Mouse (Mus musculus): ENCODE measurements around the gene Acsl1.

GRCm38 (mm10) chr8:46431921-46432320 lies 38.9 kb upstream of the Acsl1 start:
- no peak for TF ChIP-seq CTCF (conservative IDR thresholded peaks at IDR 0.05; ENCODE audit: low read length)
- no peak for TF ChIP-seq NANOG (IDR thresholded peaks at IDR 0.05; ENCODE audit: borderline replicate concordance, low read length)
- TF ChIP-seq POU5F1 (IDR thresholded peaks at IDR 0.05; ENCODE audit: borderline replicate concordance, low read length): no peak

Measured in E14TG2a.4 (cell line).